Mouse (Mus musculus): ENCODE data around the gene Mavs. TPM values are rescaled to one million over a fixed set of nuclear protein-coding genes. Genes with fewer than 3 reads are reported as not detected.

Gene Mavs
- polyA plus RNA-seq (2015; fragmentation: Nextera tagmentation; extraction: Ambion mirVana): 28.2 and 29.6 TPM in 2 replicates

DNA sequence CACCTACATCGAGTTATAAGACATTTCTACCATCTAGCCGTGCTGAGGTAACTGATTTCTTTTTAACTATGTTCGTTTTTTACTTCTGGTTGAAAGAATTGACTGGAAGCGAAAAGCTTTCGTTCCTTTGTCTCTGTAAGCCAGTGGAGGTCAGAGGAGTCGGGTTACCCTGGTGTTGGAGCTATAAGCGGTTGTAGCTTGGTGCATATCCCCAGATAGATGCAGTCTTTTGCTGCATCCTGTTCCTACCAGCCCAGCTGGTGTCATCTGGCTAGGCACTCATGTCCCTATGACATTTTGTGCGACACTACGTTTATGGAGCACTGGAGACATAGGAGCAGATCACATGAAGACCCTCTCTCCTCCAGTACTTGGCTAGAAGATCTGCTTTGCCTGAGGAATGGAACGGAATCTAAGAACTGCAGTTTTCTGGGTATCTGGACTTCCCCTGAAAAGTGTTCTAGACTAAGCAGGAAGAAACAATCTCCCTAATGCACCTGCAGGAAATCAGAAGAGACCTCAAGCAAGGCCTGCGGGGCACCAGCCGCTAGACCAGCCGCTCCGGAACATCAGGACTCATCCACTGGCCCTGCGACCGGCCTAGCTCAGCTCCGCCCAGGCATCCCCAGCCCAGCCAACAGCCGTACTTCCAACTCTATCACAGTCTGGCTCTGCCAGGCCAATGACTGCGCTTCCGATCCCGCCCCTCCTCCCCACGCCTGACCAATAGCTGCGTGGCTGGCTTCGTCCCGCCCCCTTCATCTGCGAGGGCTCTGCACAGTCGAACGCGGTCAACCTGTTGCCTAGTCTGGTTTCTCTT, at the start of gene Mavs:
Mavs (plus strand) TSS at position 757 of the 820 bp plus-strand sequence.
- Histone ChIP-seq H3K9ac (ENCODE audit: low read length) (peak within 1 kb of the TSS; percentile 72), H3K27ac (ENCODE audit: low read length) (peak within 1 kb of the TSS; percentile 65), H3K9me3 (replicated peaks; ENCODE audit: control insufficient read depth, low read length) (no peaks in the 10 kb centered on the region), H3K27me3 (ENCODE audit: control insufficient read depth, insufficient read depth, low read length) (no peaks in the 10 kb centered on the region), H3K4me1 (ENCODE audit: control insufficient read depth, insufficient read depth, low read length) (peaks cover 21% of the 10 kb centered on the region), H3K36me3 (ENCODE audit: control insufficient read depth, insufficient read depth) (peaks cover under 1% of the 10 kb centered on the region; the same call in 1 of the 2 replicates), H3K4me3 (ENCODE audit: low read length) (peak within 1 kb of the TSS; percentile 59), H3K4me2 (ENCODE audit: low read depth, low read length) (peak within 1 kb of the TSS; percentile 91)
- 13% methylated on average over 29 of the region's 29 CpGs for WGBS
- peak; percentile 99 for ATAC-seq (replicated peaks; ENCODE audit: extremely low read depth, insufficient read depth, low FRiP score)

DNA sequence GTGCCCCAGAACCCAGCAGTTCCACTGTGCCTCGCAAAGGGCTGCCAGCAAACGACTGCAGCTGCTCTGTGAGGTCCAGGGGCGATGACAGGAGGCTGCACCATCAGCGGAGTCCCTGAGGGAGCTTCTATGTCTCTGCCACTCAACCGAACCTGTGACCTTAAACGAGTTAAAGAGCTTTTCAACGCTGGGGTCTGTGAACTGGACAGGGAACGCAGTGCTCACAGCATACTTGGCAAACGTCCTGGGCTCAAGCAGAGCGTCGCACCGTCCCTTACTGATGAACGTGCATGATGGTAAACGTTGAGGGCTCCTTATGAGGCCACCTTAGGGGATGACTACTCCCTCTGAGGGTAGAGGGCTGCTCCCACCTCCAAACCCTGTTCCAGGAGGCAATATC, 47.5 kb upstream of the Mavs start:
- Histone ChIP-seq H3K36me3 (ENCODE audit: control insufficient read depth, insufficient read depth) (peaks cover 3% of the 10 kb centered on the region; the same call in 1 of the 2 replicates), H3K4me1 (ENCODE audit: control insufficient read depth, insufficient read depth, low read length) (peaks cover 22% of the 10 kb centered on the region), H3K4me2 (ENCODE audit: low read depth, low read length) (peak overlapping the region; percentile 76), H3K9me3 (replicated peaks; ENCODE audit: control insufficient read depth, low read length) (no peaks in the 10 kb centered on the region), H3K27me3 (ENCODE audit: control insufficient read depth, insufficient read depth, low read length) (no peaks in the 10 kb centered on the region), H3K9ac (ENCODE audit: low read length) (peak overlapping the region; percentile 78), H3K27ac (ENCODE audit: low read length) (peak overlapping the region; percentile 95), H3K4me3 (ENCODE audit: low read length) (peak overlapping the region; percentile 66)
- 1% methylated on average over 14 of the region's 14 CpGs for WGBS
- peak; percentile 79 for ATAC-seq (replicated peaks; ENCODE audit: extremely low read depth, insufficient read depth, low FRiP score)

DNA sequence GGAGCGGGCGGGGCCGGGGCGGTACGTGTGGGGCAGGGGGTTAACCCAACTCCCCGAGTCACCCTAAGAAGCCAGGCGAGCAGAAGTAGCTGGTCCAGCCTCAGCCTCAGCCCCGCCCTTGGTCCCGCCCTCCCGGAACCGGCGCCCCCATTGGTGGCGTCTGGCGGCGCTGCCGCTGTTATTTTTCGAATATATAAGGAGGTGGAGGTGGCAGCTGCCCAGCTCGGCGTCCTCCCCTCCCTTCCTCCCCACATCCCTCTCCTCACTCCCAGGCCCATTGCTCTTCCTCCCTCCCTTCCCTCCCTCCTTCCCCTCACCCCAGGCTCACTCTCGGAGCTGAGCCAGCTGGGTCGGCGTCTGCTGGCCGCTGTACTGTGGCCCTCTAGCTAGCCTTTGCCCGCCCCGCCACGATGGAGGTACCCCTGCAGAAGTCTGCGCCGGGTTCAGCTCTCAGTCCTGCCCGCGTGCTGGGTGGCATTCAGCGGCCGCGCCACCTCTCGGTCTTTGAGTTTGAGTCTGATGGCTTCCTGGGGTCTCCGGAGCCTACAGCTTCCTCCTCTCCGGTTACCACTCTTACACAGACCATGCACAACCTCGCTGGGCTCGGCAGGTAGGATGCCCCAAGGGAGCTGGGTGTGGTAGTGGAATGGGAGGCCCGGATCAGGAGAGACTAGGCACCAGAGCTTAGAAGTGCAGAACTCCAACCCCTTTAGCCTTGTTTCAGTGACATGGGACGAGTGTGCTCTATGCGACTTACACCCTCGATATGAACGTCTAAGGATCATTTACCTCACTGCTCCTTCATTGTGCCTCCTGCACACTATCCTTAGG, 46.9 kb upstream of the Mavs start, which contains the start of the genes Cdc25b and Spef1:
Cdc25b (plus strand) TSS at position 179 of the 831 bp plus-strand sequence.
Spef1 (minus strand) TSS at position 512 of the 831 bp plus-strand sequence.
- peak within 1 kb of the TSS; percentile 78 for H3K9ac ChIP-seq (ENCODE audit: low read length)
- H3K36me3 ChIP-seq (ENCODE audit: control insufficient read depth, insufficient read depth): peaks cover 9% of the 10 kb centered on the region
- no peaks in the 10 kb centered on the region for H3K27me3 ChIP-seq (ENCODE audit: control insufficient read depth, insufficient read depth, low read length)
- H3K4me3 ChIP-seq (ENCODE audit: low read length): peak within 1 kb of the TSS; percentile 66
- WGBS: under 1% methylated on average over 43 of the region's 43 CpGs
- H3K4me2 ChIP-seq (ENCODE audit: low read depth, low read length): peak within 1 kb of the TSS; percentile 76
- H3K9me3 ChIP-seq (replicated peaks; ENCODE audit: control insufficient read depth, low read length): no peaks in the 10 kb centered on the region
- peak within 1 kb of the TSS; percentile 95 for H3K27ac ChIP-seq (ENCODE audit: low read length)
- ATAC-seq (replicated peaks; ENCODE audit: extremely low read depth, insufficient read depth, low FRiP score): peak; percentile 91
- peaks cover 22% of the 10 kb centered on the region for H3K4me1 ChIP-seq (ENCODE audit: control insufficient read depth, insufficient read depth, low read length)

DNA sequence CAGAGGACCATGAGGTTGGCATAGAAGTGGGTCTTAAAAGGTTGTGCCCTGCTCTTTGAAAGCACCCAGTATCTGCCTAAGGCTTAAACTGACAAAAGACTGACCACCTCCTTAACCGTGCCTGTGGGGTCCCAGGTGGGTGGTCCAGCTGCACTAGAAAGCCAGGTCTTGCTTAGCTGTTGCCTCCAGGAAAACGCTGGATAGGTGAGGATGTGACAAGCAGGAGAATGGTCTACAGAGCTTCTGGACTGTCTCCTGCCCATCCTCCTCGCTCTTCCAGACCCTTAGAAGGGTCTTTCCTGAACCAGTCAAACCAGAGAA, 46.3 kb upstream of the Mavs start:
- peak overlapping the region; percentile 66 for H3K4me3 ChIP-seq (ENCODE audit: low read length)
- peaks cover 12% of the 10 kb centered on the region for H3K36me3 ChIP-seq (ENCODE audit: control insufficient read depth, insufficient read depth)
- H3K9me3 ChIP-seq (replicated peaks; ENCODE audit: control insufficient read depth, low read length): no peaks in the 10 kb centered on the region
- H3K9ac ChIP-seq (ENCODE audit: low read length): peak overlapping the region; percentile 78
- H3K4me1 ChIP-seq (ENCODE audit: control insufficient read depth, insufficient read depth, low read length): peaks cover 22% of the 10 kb centered on the region
- H3K27me3 ChIP-seq (ENCODE audit: control insufficient read depth, insufficient read depth, low read length): no peaks in the 10 kb centered on the region
- no peak for ATAC-seq (replicated peaks; ENCODE audit: extremely low read depth, insufficient read depth, low FRiP score)
- 23% methylated on average over 3 of the region's 3 CpGs for WGBS
- H3K27ac ChIP-seq (ENCODE audit: low read length): peak overlapping the region; percentile 95
- H3K4me2 ChIP-seq (ENCODE audit: low read depth, low read length): peak overlapping the region; percentile 76

DNA sequence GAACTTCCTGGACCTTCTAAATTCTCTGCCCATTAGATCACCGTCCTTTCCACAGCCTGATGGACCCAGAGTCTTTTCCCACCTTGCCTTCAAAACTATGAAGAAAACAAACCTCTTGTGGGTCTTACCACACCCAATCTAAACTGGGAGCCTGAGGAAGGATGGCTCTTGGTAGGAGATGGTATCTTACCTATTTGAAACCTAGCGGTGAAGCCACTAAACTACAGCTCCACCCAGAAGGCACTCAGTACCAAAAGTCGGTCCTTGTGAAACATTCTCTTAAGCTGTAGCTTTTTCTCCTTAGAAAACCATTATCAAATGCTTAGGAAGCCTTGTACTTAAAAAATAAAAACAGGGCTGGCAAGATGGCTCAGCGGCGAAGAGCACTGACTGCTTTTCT, 45.6 kb upstream of the Mavs start:
- ATAC-seq (replicated peaks; ENCODE audit: extremely low read depth, insufficient read depth, low FRiP score): no peak
- no peak overlapping the region for H3K9ac ChIP-seq (ENCODE audit: low read length)
- no peak overlapping the region for H3K27ac ChIP-seq (ENCODE audit: low read length)
- H3K4me1 ChIP-seq (ENCODE audit: control insufficient read depth, insufficient read depth, low read length): peaks cover 22% of the 10 kb centered on the region
- H3K36me3 ChIP-seq (ENCODE audit: control insufficient read depth, insufficient read depth): peaks cover 19% of the 10 kb centered on the region
- 90% methylated on average over 5 of the region's 5 CpGs for WGBS
- H3K4me2 ChIP-seq (ENCODE audit: low read depth, low read length): peak overlapping the region; percentile 76; the same call in 1 of the 2 replicates
- H3K4me3 ChIP-seq (ENCODE audit: low read length): no peak overlapping the region
- H3K9me3 ChIP-seq (replicated peaks; ENCODE audit: control insufficient read depth, low read length): no peaks in the 10 kb centered on the region
- no peaks in the 10 kb centered on the region for H3K27me3 ChIP-seq (ENCODE audit: control insufficient read depth, insufficient read depth, low read length)

DNA sequence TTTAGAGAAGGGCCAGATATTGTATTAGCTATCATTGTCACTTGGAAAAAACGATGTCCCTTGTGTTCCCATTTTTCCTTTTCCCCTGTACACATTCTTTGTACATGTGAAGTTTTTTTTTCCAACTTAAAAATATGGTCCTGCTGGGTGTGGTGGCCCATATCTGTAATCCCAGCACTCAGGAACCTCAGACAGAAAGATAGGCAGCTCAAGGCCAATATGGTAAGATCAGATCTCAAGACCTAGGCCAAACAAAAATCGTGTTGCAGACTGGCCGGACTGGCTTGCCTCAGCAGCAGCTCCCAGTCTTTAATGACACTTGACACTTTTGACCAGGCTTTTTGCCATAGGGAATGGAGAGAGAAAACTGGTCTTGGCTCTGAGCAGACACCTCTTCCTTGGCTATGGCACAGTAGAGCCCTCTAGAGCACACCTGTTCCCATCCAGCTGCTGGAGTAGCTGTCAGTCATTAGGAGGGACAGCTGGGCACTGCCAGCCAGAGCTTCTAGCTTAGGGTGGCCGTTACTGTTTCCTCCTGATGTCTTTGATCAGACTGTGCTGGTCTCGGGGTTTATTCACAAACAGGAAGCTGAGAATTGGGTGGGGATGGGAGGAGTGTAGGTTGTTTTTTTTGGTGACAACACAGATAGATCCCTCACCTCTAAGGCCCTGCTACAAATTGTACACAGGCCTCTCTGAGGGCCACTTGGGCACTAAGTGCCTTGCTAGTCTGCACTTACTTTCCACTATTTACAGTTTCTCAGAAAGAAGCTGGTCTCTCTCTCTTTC, 44.1 kb upstream of the Mavs start:
- H3K27me3 ChIP-seq (ENCODE audit: control insufficient read depth, insufficient read depth, low read length): no peaks in the 10 kb centered on the region
- WGBS: 58% methylated on average over 5 of the region's 5 CpGs
- no peaks in the 10 kb centered on the region for H3K9me3 ChIP-seq (replicated peaks; ENCODE audit: control insufficient read depth, low read length)
- H3K4me2 ChIP-seq (ENCODE audit: low read depth, low read length): no peak overlapping the region
- H3K27ac ChIP-seq (ENCODE audit: low read length): no peak overlapping the region
- peaks cover 22% of the 10 kb centered on the region for H3K4me1 ChIP-seq (ENCODE audit: control insufficient read depth, insufficient read depth, low read length)
- ATAC-seq (replicated peaks; ENCODE audit: extremely low read depth, insufficient read depth, low FRiP score): no peak
- no peak overlapping the region for H3K9ac ChIP-seq (ENCODE audit: low read length)
- no peak overlapping the region for H3K4me3 ChIP-seq (ENCODE audit: low read length)
- H3K36me3 ChIP-seq (ENCODE audit: control insufficient read depth, insufficient read depth): peaks cover 31% of the 10 kb centered on the region

DNA sequence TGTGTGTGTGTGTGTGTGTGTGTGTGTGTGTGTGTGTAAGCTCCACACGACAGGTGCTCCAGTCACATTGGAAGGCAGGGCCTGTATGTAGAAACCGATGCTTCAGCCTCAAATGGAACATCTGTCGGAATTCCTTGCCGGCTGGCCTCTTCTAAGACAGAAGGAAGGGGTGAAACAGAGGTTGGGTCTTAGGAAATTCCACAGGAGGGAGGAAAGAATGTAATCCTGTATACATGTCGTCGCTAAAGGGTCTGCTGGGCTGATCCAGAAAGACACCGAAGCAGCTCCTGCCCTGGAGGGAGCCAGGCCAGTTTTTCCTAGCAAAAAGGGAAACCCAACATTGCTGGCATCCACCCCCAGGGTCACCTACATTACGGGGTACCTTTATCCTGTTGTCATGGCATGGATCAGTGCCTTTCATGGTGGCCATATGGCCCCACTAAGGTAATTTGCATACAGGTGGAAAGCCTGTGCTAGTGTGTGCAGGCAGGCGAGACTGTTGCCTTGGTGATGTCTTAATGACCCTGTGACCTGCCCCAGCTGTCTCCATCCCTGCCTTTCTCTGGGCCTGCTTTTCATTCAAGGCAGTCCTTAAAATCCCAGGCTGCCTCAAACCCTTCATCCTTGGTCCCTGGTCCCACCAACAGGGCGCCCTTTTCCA, 43.4 kb upstream of the Mavs start:
- Histone ChIP-seq H3K9me3 (replicated peaks; ENCODE audit: control insufficient read depth, low read length) (no peaks in the 10 kb centered on the region), H3K36me3 (ENCODE audit: control insufficient read depth, insufficient read depth) (peaks cover 36% of the 10 kb centered on the region), H3K9ac (ENCODE audit: low read length) (no peak overlapping the region), H3K4me1 (ENCODE audit: control insufficient read depth, insufficient read depth, low read length) (peaks cover 22% of the 10 kb centered on the region), H3K27me3 (ENCODE audit: control insufficient read depth, insufficient read depth, low read length) (no peaks in the 10 kb centered on the region), H3K4me3 (ENCODE audit: low read length) (no peak overlapping the region), H3K27ac (ENCODE audit: low read length) (no peak overlapping the region), H3K4me2 (ENCODE audit: low read depth, low read length) (no peak overlapping the region)
- 58% methylated on average over 10 of the region's 10 CpGs for WGBS
- ATAC-seq (replicated peaks; ENCODE audit: extremely low read depth, insufficient read depth, low FRiP score): no peak

DNA sequence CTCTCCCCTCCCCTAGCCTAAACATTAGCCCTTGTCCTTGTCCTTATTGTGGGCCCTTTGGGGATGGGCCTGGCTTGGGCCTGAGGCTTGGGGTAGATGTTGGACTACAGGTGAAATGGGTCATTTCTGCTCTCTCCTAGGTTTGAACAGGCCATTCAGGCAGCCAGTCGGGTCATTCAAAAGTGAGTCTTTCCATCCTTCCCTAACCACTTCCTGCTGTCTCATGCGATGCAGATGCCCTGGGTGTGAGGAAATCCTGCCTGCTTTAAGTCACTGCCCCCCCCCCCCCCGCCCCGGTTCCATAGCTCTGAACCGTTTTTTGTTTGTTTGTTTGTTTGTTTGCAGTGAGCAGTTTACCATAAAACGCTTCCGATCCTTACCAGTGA, 42.9 kb upstream of the Mavs start:
- H3K36me3 ChIP-seq (ENCODE audit: control insufficient read depth, insufficient read depth): peaks cover 36% of the 10 kb centered on the region
- ATAC-seq (replicated peaks; ENCODE audit: extremely low read depth, insufficient read depth, low FRiP score): no peak
- H3K4me2 ChIP-seq (ENCODE audit: low read depth, low read length): no peak overlapping the region
- no peaks in the 10 kb centered on the region for H3K27me3 ChIP-seq (ENCODE audit: control insufficient read depth, insufficient read depth, low read length)
- H3K4me1 ChIP-seq (ENCODE audit: control insufficient read depth, insufficient read depth, low read length): peaks cover 18% of the 10 kb centered on the region
- no peak overlapping the region for H3K9ac ChIP-seq (ENCODE audit: low read length)
- H3K4me3 ChIP-seq (ENCODE audit: low read length): no peak overlapping the region
- no peaks in the 10 kb centered on the region for H3K9me3 ChIP-seq (replicated peaks; ENCODE audit: control insufficient read depth, low read length)
- WGBS: 76% methylated on average over 7 of the region's 7 CpGs
- no peak overlapping the region for H3K27ac ChIP-seq (ENCODE audit: low read length)

Measured in heart, embryonic 16.5 days (tissue).